Mouse (Mus musculus): ENCODE results near the gene E130308A19Rik. TPM values are rescaled to one million over a fixed set of nuclear protein-coding genes. Genes with fewer than 3 reads are reported as not detected.

The E130308A19Rik gene
- polyA plus RNA-seq, 1 experiment: 3.0 TPM

DNA sequence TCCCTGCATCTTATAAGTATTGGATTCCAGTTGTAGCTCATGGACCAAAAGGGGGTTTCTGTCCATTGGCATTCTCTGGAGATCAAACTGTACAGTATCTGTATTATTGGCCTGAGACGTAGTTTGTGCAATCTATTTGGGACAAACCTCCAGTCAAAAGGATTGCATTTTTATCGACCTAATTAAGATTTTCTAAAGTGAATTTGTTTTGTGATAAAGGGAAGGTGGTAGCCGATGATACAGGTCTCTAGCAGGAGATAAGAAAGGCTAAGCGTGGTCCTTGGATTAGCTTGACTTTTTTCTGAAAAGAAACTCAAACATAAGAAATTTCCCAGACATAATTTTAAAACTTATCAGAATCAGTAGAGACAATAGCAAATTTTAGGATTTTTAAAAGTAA is 99.6 kb downstream of the E130308A19Rik start:
- Histone ChIP-seq H3K27me3 (ENCODE audit: control insufficient read depth, insufficient read depth, insufficient read length) (no peaks in the 10 kb centered on the region), H3ac (ENCODE audit: control insufficient read depth, insufficient read length) (no peak overlapping the region), H3K36me3 (ENCODE audit: control insufficient read depth, insufficient read depth) (no peaks in the 10 kb centered on the region), H3K79me2 (ENCODE audit: control insufficient read depth, insufficient read depth) (no peaks in the 10 kb centered on the region), H3K4me2 (ENCODE audit: low read depth) (no peak overlapping the region), H3K4me3 (no peak overlapping the region)
- TF ChIP-seq MYOD1 (IDR thresholded peaks at IDR 0.05; ENCODE audit: control insufficient read depth in 1 of 3, insufficient read length in 2 of 3, low read depth in 2 of 3) (no peak), CEBPB (IDR thresholded peaks at IDR 0.05; ENCODE audit: insufficient read depth, poor library complexity, severe bottlenecking) (no peak), TCF12 (IDR thresholded peaks at IDR 0.05; ENCODE audit: insufficient read depth, poor library complexity, severe bottlenecking) (no peak), SRF (IDR thresholded peaks at IDR 0.05; ENCODE audit: control insufficient read depth, insufficient read length, low read depth) (no peak), TCF3 (IDR thresholded peaks at IDR 0.05; ENCODE audit: insufficient read length, low read depth) (no peak), E2F4 (IDR thresholded peaks at IDR 0.05; ENCODE audit: insufficient read depth) (no peak), REST (IDR thresholded peaks at IDR 0.05; ENCODE audit: insufficient read depth, insufficient read length) (no peak), MAX (IDR thresholded peaks at IDR 0.05; ENCODE audit: low read depth) (no peak), USF1 (IDR thresholded peaks at IDR 0.05; ENCODE audit: low read depth) (no peak), MYOG (IDR thresholded peaks at IDR 0.05; ENCODE audit: control insufficient read depth in 1 of 3, insufficient read depth in 1 of 3, insufficient read length in 2 of 3, low read depth in 2 of 3) (no peak), POLR2AphosphoS2 (IDR thresholded peaks at IDR 0.05; ENCODE audit: insufficient read length, low read depth) (no peak), POLR2A (IDR thresholded peaks at IDR 0.05; ENCODE audit: insufficient read length, low read depth) (no peak)

DNA sequence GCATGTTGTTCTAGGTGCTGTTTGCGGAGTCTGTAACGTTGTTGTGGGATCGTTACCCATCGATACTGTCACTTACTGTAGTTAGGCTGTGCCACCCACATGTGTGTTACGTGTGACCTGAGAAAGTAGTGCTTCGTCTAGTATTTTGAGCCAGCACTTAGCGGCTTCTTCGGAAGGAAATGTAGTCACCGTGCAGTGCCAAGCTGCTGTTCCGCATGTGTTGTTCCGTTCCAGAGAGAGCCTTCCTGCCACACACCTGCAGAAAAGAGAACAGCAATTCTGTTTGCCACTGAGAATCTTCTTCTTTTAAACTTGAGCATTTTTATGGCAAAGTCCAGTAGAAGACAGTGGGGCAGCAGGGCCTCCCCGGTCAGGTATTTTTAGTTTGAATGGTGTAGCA is 100.5 kb downstream of the E130308A19Rik start:
- H3K36me3 ChIP-seq (ENCODE audit: control insufficient read depth, insufficient read depth): no peaks in the 10 kb centered on the region
- H3K27me3 ChIP-seq (ENCODE audit: control insufficient read depth, insufficient read depth, insufficient read length): no peaks in the 10 kb centered on the region
- TF ChIP-seq MAX (IDR thresholded peaks at IDR 0.05; ENCODE audit: low read depth) (no peak), POLR2A (IDR thresholded peaks at IDR 0.05; ENCODE audit: insufficient read length, low read depth) (no peak), POLR2AphosphoS2 (IDR thresholded peaks at IDR 0.05; ENCODE audit: insufficient read length, low read depth) (no peak), USF1 (IDR thresholded peaks at IDR 0.05; ENCODE audit: low read depth) (no peak), SRF (IDR thresholded peaks at IDR 0.05; ENCODE audit: control insufficient read depth, insufficient read length, low read depth) (no peak), REST (IDR thresholded peaks at IDR 0.05; ENCODE audit: insufficient read depth, insufficient read length) (no peak), MYOG (IDR thresholded peaks at IDR 0.05; ENCODE audit: control insufficient read depth in 1 of 3, insufficient read depth in 1 of 3, insufficient read length in 2 of 3, low read depth in 2 of 3) (no peak), E2F4 (IDR thresholded peaks at IDR 0.05; ENCODE audit: insufficient read depth) (no peak), TCF12 (IDR thresholded peaks at IDR 0.05; ENCODE audit: insufficient read depth, poor library complexity, severe bottlenecking) (no peak), TCF3 (IDR thresholded peaks at IDR 0.05; ENCODE audit: insufficient read length, low read depth) (no peak), CEBPB (IDR thresholded peaks at IDR 0.05; ENCODE audit: insufficient read depth, poor library complexity, severe bottlenecking) (no peak), MYOD1 (IDR thresholded peaks at IDR 0.05; ENCODE audit: control insufficient read depth in 1 of 3, insufficient read length in 2 of 3, low read depth in 2 of 3) (no peak)
- no peak overlapping the region for H3K4me3 ChIP-seq
- no peak overlapping the region for H3K4me2 ChIP-seq (ENCODE audit: low read depth)
- no peaks in the 10 kb centered on the region for H3K79me2 ChIP-seq (ENCODE audit: control insufficient read depth, insufficient read depth)
- no peak overlapping the region for H3ac ChIP-seq (ENCODE audit: control insufficient read depth, insufficient read length)

GRCm38 (mm10) chr4:59727187-59727877 is 101.3 kb downstream of the E130308A19Rik start:
- Histone ChIP-seq H3ac (ENCODE audit: control insufficient read depth, insufficient read length) (no peak overlapping the region), H3K79me2 (ENCODE audit: control insufficient read depth, insufficient read depth) (no peaks in the 10 kb centered on the region), H3K4me3 (no peak overlapping the region), H3K36me3 (ENCODE audit: control insufficient read depth, insufficient read depth) (no peaks in the 10 kb centered on the region), H3K27me3 (ENCODE audit: control insufficient read depth, insufficient read depth, insufficient read length) (no peaks in the 10 kb centered on the region), H3K4me2 (ENCODE audit: low read depth) (no peak overlapping the region)
- no peak for TF ChIP-seq MYOD1 (IDR thresholded peaks at IDR 0.05; ENCODE audit: control insufficient read depth in 1 of 3, insufficient read length in 2 of 3, low read depth in 2 of 3)
- TF ChIP-seq E2F4 (IDR thresholded peaks at IDR 0.05; ENCODE audit: insufficient read depth): no peak
- TF ChIP-seq MAX (IDR thresholded peaks at IDR 0.05; ENCODE audit: low read depth): no peak
- no peak for TF ChIP-seq MYOG (IDR thresholded peaks at IDR 0.05; ENCODE audit: control insufficient read depth in 1 of 3, insufficient read depth in 1 of 3, insufficient read length in 2 of 3, low read depth in 2 of 3)
- no peak for TF ChIP-seq CEBPB (IDR thresholded peaks at IDR 0.05; ENCODE audit: insufficient read depth, poor library complexity, severe bottlenecking)
- TF ChIP-seq TCF3 (IDR thresholded peaks at IDR 0.05; ENCODE audit: insufficient read length, low read depth): no peak
- no peak for TF ChIP-seq POLR2A (IDR thresholded peaks at IDR 0.05; ENCODE audit: insufficient read length, low read depth)
- no peak for TF ChIP-seq SRF (IDR thresholded peaks at IDR 0.05; ENCODE audit: control insufficient read depth, insufficient read length, low read depth)
- TF ChIP-seq REST (IDR thresholded peaks at IDR 0.05; ENCODE audit: insufficient read depth, insufficient read length): no peak
- no peak for TF ChIP-seq USF1 (IDR thresholded peaks at IDR 0.05; ENCODE audit: low read depth)
- TF ChIP-seq POLR2AphosphoS2 (IDR thresholded peaks at IDR 0.05; ENCODE audit: insufficient read length, low read depth): no peak

- no peak for TF ChIP-seq TCF3 (IDR thresholded peaks at IDR 0.05; ENCODE audit: insufficient read length, low read depth)
- TF ChIP-seq MYOD1 (IDR thresholded peaks at IDR 0.05; ENCODE audit: control insufficient read depth in 1 of 3, insufficient read length in 2 of 3, low read depth in 2 of 3): no peak
- TF ChIP-seq MAX (IDR thresholded peaks at IDR 0.05; ENCODE audit: low read depth): no peak
- Histone ChIP-seq H3K4me2 (ENCODE audit: low read depth) (no peak overlapping the region), H3K4me3 (no peak overlapping the region), H3K36me3 (ENCODE audit: control insufficient read depth, insufficient read depth) (no peaks in the 10 kb centered on the region), H3K79me2 (ENCODE audit: control insufficient read depth, insufficient read depth) (no peaks in the 10 kb centered on the region), H3ac (ENCODE audit: control insufficient read depth, insufficient read length) (no peak overlapping the region), H3K27me3 (ENCODE audit: control insufficient read depth, insufficient read depth, insufficient read length) (no peaks in the 10 kb centered on the region)
These were observed 101.9 kb downstream of the E130308A19Rik start for GRCm38 (mm10) chr4:59727878-59728261.

GRCm38 (mm10) chr4:59728839-59729238 is 102.8 kb downstream of the E130308A19Rik start:
- H3ac ChIP-seq (ENCODE audit: control insufficient read depth, insufficient read length): no peak overlapping the region
- no peaks in the 10 kb centered on the region for H3K79me2 ChIP-seq (ENCODE audit: control insufficient read depth, insufficient read depth)
- TF ChIP-seq E2F4 (IDR thresholded peaks at IDR 0.05; ENCODE audit: insufficient read depth): no peak
- no peak for TF ChIP-seq TCF3 (IDR thresholded peaks at IDR 0.05; ENCODE audit: insufficient read length, low read depth)
- TF ChIP-seq POLR2AphosphoS2 (IDR thresholded peaks at IDR 0.05; ENCODE audit: insufficient read length, low read depth): no peak
- no peak for TF ChIP-seq MYOD1 (IDR thresholded peaks at IDR 0.05; ENCODE audit: control insufficient read depth in 1 of 3, insufficient read length in 2 of 3, low read depth in 2 of 3)
- TF ChIP-seq REST (IDR thresholded peaks at IDR 0.05; ENCODE audit: insufficient read depth, insufficient read length): no peak
- TF ChIP-seq MYOG (IDR thresholded peaks at IDR 0.05; ENCODE audit: control insufficient read depth in 1 of 3, insufficient read depth in 1 of 3, insufficient read length in 2 of 3, low read depth in 2 of 3): no peak
- no peak for TF ChIP-seq SRF (IDR thresholded peaks at IDR 0.05; ENCODE audit: control insufficient read depth, insufficient read length, low read depth)
- TF ChIP-seq MAX (IDR thresholded peaks at IDR 0.05; ENCODE audit: low read depth): no peak
- TF ChIP-seq CEBPB (IDR thresholded peaks at IDR 0.05; ENCODE audit: insufficient read depth, poor library complexity, severe bottlenecking): no peak
- no peak for TF ChIP-seq TCF12 (IDR thresholded peaks at IDR 0.05; ENCODE audit: insufficient read depth, poor library complexity, severe bottlenecking)
- no peak for TF ChIP-seq USF1 (IDR thresholded peaks at IDR 0.05; ENCODE audit: low read depth)
- no peak for TF ChIP-seq POLR2A (IDR thresholded peaks at IDR 0.05; ENCODE audit: insufficient read length, low read depth)
- H3K36me3 ChIP-seq (ENCODE audit: control insufficient read depth, insufficient read depth): no peaks in the 10 kb centered on the region
- H3K27me3 ChIP-seq (ENCODE audit: control insufficient read depth, insufficient read depth, insufficient read length): no peaks in the 10 kb centered on the region
- no peak overlapping the region for H3K4me2 ChIP-seq (ENCODE audit: low read depth)
- H3K4me3 ChIP-seq: no peak overlapping the region

Data from myocyte (in vitro differentiated cells).